Mouse (Mus musculus): ENCODE results near the gene Tulp2.

DNA sequence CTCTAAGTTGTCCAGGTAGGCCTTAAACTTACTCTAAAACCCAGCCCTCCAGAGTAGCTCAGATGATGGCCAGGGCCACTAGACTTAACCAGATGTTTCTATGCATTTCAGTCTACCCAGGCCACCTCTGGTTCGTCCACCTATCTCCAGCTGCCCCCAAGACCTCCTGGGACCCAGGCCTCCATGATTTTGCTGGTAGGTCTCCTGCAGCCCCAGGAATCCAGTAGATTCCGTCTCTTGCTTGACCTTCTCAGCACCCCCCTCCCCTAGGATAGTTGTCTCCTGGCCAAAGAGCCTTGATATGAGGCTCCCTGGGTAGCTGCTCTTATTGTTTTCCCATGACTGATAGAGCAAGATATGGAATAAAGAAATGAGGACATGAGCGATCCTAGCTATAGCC lies 57.4 kb downstream of the Tulp2 start:
- TF ChIP-seq CTCF (IDR thresholded peaks at IDR 0.05; ENCODE audit: insufficient read depth, low read length) (no peak), POLR2A (IDR thresholded peaks at IDR 0.05; ENCODE audit: borderline replicate concordance, extremely low read depth, low read depth, low read length) (no peak)
